Mouse (Mus musculus): ENCODE data around the gene AL732309.1.
A peak's percentile ranks its signal among the peaks of the same experiment; 100 is the strongest.

The AL732309.1 gene

DNA sequence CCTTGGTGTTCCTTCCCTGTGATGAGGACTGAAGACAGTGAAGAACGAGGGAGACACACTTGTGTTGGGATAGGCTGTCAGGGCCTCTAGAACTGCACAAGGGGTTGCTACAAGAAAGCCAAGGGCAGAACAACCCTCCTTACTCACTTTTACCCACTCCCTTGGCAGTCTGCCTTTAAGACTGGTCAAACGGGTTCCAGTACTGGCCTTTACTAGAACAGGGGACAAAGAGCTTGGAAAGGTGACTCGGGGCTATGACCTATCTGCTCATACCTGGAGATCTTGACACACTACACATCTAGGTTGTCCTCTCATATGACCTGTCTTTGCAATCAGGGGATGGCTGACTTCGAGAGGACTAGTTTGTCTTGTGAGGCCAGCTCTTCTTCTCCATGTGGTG is 9.1 kb downstream of the AL732309.1 start:
- no peak for DNase-seq

DNA sequence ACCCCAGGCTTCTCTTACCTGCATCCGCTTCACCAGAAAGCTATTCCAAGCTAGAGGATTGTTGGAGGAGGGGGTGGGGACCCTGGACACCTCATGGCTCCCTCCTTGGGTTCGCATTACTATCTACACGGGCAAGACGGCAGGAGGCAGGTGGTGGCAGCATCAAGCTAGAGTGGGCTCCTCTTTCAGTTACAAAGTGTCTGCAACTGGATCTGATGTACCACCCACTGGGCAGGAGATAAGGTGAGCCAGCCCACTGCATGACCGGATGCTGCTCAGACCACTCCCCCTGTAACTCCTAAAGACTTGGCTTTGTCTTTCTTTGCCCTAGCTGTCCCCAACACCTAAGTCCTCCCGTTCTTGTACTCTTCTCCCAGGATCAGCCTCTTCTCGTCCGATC is 10.0 kb downstream of the AL732309.1 start, which contains the start of gene Rnf224:
TSS of gene Rnf224 (minus strand) at position 174 of the 400 bp plus-strand sequence.
- DNase-seq = no peak

GRCm38 (mm10) chr2:25234551-25235220 is 12.0 kb downstream of the AL732309.1 start:
- DNase-seq = no peak

GRCm38 (mm10) chr2:25234050-25234449 is 12.6 kb downstream of the AL732309.1 start, which contains the start of gene Slc34a3:
TSS of gene Slc34a3 (minus strand) at chr2:25234364.
- no peak for DNase-seq

GRCm38 (mm10) chr2:25233421-25233820 is 13.2 kb downstream of the AL732309.1 start:
- no peak for DNase-seq

DNA sequence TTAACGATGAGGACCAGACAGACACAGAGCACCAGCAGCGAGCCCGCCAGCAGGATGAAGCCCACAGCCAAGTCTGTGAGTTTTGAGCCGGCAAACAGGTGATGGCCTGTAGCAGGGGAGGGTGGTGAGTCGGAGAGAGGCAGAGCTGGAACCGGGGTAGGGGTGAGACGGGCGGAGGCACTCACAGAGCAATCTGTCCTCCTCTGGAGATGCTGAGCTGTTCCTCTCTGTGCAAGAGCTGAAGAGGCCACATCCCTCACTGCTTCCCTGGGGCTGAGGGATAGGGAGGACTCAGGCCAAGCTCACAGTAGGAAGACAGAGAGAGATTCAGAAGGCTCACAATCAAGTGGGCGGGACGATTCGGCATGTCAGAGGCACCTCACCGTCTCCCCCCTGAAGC is 15.6 kb downstream of the AL732309.1 start:
- DNase-seq = no peak

DNA sequence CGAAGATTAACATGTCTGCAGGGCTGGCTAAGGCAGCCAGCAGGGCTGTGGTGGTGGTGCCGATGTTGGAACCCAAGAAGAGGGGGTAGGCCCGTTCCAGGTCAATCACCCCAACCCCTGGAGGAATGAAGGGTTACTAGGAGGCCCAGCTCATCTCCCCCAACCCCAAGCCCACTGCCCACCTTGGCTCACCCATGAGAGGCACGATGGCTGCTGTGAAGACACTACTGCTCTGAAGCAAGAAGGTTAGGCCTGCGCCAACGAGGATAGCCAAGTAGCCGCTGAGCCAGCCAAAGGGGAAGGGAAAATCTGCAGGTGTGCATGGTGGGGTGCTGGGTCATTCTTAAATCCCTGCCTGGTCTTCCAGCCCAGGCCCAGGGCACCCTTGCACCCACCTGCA is 16.1 kb downstream of the AL732309.1 start:
- no peak for DNase-seq

DNA sequence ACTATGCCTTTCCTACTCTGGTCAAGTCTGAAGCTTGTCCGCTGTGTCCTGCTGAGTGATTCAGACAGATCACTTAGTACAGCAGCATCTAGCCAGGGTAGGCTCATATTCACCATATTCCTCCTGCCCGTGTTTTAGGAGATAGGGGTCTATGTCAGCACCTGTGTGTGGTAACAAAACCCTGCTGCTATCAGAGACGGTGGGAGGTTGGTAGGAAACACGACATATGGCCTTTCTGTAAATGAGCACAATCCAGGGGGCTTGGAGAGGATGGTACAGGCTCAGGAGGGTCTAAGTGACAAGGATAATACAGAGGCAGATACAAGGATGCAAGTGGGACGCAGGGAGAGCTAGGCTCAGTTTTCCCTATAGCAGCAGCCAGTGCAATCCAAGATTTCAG is 17.1 kb downstream of the AL732309.1 start:
- DNase-seq = no peak

DNA sequence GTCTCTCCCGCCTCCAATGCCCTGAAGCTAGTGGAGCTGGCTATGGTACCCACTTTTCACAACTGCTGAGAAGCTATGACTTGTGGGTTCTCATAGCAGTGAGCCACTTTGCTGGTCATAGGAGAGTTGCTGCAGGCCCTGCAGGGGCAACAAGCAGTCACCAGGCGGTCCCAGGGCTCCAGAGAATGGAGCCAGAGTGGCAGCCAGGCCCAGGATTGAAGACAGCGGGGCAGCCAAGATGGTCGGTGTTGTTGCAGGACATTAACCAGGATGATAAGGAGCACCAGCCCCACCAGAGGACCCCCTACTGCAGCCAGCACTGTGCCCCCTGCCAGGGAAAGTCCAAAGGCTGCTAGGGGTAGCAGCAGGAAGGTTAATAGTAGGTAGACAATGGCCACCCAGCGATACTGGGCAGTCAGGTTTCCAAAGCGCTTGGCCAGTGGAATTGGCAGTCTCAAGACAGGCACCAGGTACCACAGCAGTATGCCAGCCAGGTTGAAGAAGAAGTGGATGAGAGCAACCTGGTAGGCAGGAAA is 17.6 kb downstream of the AL732309.1 start:
- DNase-seq = no peak

GRCm38 (mm10) chr2:25228431-25228889 is 18.2 kb downstream of the AL732309.1 start:
- peak; percentile 81 to 86 for DNase-seq

GRCm38 (mm10) chr2:25227406-25227805 is 19.3 kb downstream of the AL732309.1 start:
- DNase-seq = no peak

DNA sequence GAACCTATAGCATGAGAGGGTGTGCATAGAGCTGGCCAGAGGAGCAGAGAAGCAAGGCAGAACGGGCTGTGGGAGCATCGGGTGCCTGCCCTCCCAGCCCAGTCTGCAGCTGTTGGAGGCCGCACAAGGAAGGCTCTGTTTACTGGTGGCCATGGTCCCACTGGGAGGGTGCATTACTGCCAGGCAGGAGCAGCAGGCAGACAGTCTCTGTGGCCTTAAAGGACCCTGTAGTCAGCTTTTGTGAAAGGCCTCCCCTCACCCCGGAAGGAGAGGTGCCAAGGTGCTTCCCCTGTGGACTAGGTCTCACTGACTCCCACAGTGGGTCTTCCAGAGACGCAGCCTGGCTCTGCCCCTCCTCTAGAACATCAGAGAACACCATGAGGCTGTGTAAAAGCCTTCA is 19.8 kb downstream of the AL732309.1 start:
- peak in 1 of 2 experiments; percentile 30 for DNase-seq

DNA sequence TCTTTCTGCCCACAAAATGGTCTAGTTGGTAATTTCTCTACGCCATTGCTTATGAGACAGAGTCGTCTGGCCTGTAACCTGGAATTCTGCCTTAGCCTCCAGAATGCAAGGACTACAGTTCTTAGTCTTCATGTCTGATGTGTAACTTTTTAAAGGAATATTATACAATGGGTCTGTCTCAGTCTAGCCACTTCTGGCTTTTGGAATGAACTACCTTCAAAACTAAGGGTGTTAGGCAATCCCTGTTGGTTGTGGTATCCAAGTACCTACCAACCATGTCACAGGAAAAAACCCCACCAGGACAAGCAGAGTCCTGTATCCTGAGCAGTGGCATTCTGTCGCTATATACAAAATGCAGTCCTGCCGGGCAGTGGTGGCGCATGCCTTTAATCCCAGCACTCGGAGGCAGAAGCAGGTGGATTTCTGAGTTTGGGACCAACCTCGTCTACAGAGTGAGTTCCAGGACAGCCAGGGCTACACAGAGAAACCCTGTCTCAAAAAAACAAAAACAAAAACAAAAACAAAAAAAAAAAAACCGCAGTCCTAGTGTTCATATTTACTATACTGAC is 20.8 kb downstream of the AL732309.1 start:
- DNase-seq = no peak

DNA sequence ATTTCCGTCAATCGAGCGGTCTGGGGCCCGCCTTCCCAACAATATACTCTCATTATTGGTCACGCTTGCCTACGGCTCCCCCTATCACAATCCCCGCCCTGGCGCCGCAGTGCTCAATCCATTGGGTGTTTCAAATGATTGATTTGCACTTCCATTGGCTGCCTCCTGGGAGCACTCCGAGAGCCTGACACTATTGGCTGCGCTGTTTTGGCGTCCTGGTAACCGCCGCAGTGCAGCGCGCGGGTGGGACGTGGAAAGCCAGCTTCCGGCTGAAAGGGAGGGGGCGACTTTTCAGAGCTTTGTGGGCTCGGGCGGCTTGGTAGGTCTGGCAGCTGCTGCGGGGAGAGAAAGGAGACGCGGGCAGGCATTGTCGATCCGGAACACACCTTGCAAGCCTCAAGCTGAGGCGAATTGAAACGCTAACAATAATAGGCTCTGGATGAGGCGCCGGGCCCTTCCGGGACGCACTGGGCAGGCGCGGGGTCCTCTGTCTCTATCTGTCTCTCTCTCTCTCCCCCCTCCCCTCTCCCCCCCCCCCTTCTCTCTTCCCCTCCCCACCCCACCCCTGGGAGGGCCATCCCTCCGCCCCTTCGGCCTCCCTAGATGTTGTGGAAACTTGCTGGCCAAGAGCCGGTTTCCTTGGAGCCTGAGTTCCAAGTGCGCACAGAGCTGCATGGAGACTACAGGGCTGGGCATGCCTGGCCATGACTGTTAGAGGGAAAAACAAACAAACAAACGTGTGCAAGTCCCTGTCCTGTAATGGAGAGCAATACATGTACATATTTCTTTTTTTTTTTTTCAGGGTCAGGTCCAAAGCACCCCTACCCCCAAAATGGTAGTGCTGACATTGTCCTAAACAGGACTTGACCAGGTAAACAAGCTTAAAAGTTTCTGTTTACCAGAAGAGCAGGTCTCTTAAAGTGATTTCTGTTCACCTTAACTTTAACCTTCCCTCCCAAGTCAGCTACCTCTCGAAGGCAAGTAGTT is 21.6 kb downstream of the AL732309.1 start:
- peak; percentile 97 for DNase-seq

DNA sequence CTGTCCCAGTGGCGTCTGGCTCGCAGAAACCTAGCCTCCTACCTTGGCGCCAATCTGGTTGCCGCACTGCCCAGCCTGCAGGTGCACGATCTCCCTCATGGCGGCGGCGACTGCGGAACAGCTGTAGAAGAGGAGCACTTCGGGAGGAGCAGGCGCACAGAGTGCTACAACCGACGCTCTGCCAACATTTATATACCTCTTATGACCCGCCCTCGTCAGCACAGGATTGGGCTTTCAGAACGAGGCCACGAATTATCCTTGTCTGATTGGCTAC is 22.2 kb downstream of the AL732309.1 start, which contains the start of gene Tubb4b:
TSS of gene Tubb4b (minus strand) at position 211 of the 274 bp plus-strand sequence.
- DNase-seq = no peak

- peak in 1 of 2 experiments; percentile 72 for DNase-seq
Measured at GRCm38 (mm10) chr2:25223681-25224491, 22.8 kb downstream of the AL732309.1 start.

DNA sequence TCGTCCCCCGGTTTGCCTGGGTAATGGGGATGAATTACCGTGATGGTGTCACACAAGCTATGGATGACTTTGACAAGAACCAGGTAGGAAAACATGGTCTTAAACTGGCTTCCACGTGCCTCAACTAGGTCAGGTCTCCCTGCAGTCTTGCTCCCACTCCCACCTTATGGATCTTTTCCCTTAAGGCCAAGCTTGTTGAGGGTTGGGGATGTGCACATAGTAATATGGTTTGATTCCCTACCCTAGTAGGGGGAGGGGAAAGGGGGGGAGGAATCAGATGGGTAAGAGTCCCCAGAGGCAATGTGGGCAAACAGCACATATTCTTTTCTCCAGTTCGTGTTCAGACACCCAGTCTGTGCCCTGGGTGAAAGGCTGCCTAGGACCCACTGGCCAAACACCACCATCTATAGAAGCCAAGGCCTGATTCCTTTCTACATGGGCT is 25.3 kb downstream of the AL732309.1 start:
- no peak for DNase-seq

DNA sequence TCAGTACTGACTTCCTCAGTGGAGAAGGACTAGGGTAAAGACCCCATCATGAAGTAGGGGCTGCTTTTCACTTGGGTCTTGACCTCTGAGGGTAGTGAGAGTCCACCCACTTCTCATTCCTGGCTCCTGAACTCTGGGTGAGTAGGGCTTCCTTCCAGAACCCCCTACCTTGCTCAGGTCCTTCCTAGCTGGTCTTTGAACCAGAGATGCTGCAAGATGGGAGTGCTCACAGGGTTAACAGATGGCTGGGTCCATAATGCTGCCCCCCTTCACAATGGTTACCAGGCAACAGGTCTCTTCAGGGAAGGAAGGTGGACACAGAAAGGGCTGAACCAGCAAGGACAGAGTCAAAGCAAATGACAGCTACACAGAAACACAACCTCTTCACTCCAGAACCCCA is 28.2 kb downstream of the AL732309.1 start, which contains the start of gene Fam166a:
TSS of gene Fam166a (plus strand) at position 301 of the 400 bp plus-strand sequence.
- DNase-seq = no peak

- DNase-seq = no peak
Measured at GRCm38 (mm10) chr2:25217666-25218065, 29.0 kb downstream of the AL732309.1 start.

DNA sequence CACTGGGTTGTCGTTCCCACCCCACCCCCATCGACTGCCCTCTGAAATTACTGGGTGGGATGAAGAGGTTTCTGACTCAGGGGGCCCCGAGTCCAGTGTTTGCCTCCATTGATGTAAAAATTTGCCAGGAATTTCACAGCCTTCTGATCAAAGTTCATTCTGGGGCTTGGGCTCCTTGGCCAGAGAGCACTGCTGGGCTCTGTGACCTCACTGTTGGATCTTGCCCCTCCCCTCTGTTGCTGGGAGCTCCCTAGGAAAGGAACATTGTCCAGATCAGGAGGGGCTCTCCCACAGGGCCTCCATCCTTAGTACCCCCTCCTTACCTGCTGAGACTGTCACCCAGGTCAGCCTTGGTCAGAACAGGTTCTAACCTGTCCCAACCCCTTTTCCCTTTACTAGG is 32.2 kb downstream of the AL732309.1 start, which contains the start of gene Stpg3:
TSS of gene Stpg3 (minus strand) at position 194 of the 400 bp plus-strand sequence.
- no peak for DNase-seq

DNA sequence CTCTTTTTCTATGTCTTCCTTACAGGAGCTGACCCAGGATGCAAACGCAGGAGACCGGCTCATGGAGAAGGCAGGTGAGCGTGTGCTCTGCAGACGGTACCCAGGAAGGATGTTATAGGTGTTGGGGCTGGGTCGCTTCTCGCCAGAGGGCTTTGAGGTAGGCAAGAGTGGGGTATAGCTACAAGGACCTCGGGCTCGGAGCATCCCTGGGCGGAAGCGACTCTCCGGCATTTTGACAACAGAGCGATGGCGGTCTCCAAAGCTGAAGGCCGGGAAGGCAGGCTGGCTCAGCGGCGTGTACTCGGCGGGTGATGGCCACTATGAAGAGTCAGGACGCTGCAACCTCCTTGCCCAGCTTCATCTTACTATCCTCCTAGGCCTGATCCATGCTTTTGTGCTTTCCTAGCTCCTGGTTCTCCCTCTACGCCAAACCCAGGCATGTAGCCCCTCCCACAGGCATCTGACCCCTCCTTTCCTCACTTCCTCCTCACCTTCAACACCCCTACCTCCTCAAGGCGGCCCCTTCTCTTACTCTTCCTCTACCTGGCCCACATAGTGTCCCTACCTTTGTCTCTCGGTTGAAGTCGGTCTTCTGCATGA is 33.3 kb downstream of the AL732309.1 start:
- DNase-seq = no peak
